Comparison of ENCODE assay signal across 9 mouse cellular contexts in the genomic region with DNA sequence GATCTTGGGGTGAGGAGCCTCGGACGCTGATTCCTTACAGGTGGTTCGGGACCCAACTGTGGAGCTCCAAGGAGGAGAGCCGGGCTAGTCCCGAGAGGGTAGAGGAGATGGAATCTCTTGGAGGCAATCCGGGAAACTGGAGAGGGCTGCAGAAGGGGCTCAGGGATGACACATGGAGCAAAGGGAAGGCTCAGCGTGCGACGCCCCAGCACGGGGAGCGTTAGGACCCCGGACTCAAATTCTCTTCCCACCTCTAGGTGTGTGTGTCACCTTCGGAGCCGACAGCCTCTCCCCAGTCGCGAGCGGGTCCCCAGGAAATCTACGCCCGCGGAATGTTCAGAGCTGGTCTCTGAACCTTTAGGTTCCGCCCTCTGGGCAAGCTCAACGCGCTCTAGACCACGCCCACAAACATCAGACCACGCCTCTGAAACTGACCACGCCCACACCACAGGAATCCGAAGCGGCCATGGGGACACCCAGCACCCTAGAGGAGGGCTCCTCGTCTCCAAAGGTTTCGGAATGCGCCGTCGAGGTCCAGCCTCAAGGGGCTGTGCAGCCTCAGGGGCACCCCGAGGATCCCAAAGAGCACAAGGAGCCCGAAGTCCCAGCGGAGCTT. TPM values are rescaled to one million over a fixed set of nuclear protein-coding genes. Genes with fewer than 3 reads are reported as not detected.
DNase-seq lines count a peak whose midpoint lies in the region; ATAC-seq lines count a peak whose summit lies in the region.
"Had no signal": no experiment of that assay in that cellular context is flagged by ENCODE, and none has a peak within 500 bp of the region (broad histone marks: within the 10 kb centered on the region; RNA-seq: fewer than 3 reads in every experiment).

No protein-coding gene starts in this region.

- peak; percentile 78 for ATAC-seq in CD4-positive, CD25-positive, alpha-beta regulatory T cell, adult 4 months
- peak; percentile 45 for ATAC-seq in forebrain, embryonic 14.5 days
- ATAC-seq in hematopoietic stem cell, adult 5-6 weeks (replicated peaks in 1 of 2; ENCODE audit: insufficient read depth in 1 of 2, low FRiP score in 2 of 2, low TSS enrichment in 1 of 2, low read depth in 1 of 2, poor library complexity in 2 of 2, severe bottlenecking in 2 of 2), result peak; percentile 77 to 80
- peak; percentile 90 for ATAC-seq in megakaryocyte-erythroid progenitor cell, adult 5-6 weeks (replicated peaks; ENCODE audit: low FRiP score, low TSS enrichment, poor library complexity, severe bottlenecking)

- H3K9me3 ChIP-seq in forebrain, embryonic 14.5 days (replicated peaks; ENCODE audit: control insufficient read depth, low read length), result no peaks in the 10 kb centered on the region

- H3K4me3 ChIP-seq in forebrain, embryonic 14.5 days (ENCODE audit: low read depth, low read length), result peak overlapping the region; percentile 29

- peak; percentile 73 to 83 for DNase-seq in adrenal gland, postnatal 4 days (ENCODE audit: low spot score in 2 of 2)
- peak; percentile 59 for DNase-seq in forebrain, embryonic 14.5 days (ENCODE audit: low spot score)
- DNase-seq in layer of hippocampus, postnatal 10 days (ENCODE audit: low spot score in 2 of 2), result peak; percentile 64 to 70
- peak; percentile 49 for DNase-seq in right cerebral cortex, postnatal 4 days
- DNase-seq in urinary bladder, postnatal 4 days (ENCODE audit: low spot score in 2 of 2), result peak; percentile 84 to 94

- no peak overlapping the region for H3K27ac ChIP-seq in forebrain, embryonic 14.5 days (ENCODE audit: low read depth, low read length)

- H3K36me3 ChIP-seq in forebrain, embryonic 14.5 days (ENCODE audit: control insufficient read depth, insufficient read depth, low read length), result no peaks in the 10 kb centered on the region

- H3K9ac ChIP-seq in forebrain, embryonic 14.5 days (ENCODE audit: low read length), result peak overlapping the region; percentile 35; the same call in 1 of the 2 replicates

- WGBS in forebrain, embryonic 14.5 days, result under 1% methylated on average over 36 of the region's 36 CpGs

- peaks cover 39% of the 10 kb centered on the region for H3K27me3 ChIP-seq in forebrain, embryonic 14.5 days (replicated peaks; ENCODE audit: control insufficient read depth, insufficient read depth, low read length)

- peak overlapping the region; percentile 48 for H3K4me2 ChIP-seq in forebrain, embryonic 14.5 days (ENCODE audit: low read length)

- H3K4me1 ChIP-seq in forebrain, embryonic 14.5 days (ENCODE audit: control insufficient read depth, insufficient read depth, low read length), result peaks cover 10% of the 10 kb centered on the region; the same call in 1 of the 2 replicates

RNA-seq across cellular contexts. Expression of a gene that starts 0.4 kb away (rescaled TPM):
- polyA plus RNA-seq in CD4-positive, CD25-positive, alpha-beta regulatory T cell, adult 4 months (2017; shearing (Covaris generic)), result under 1 TPM in 1 of 2 experiments, not detected in 1; 0.90 TPM
- 1 to 10 TPM; 6.5 to 6.9 TPM for total RNA-seq in adrenal gland, postnatal 4 days (2021)
- polyA plus RNA-seq in forebrain, embryonic 14.5 days (2014; fragmentation: Nextera tagmentation; extraction: Ambion mirVana), result not detected in 2 replicates
- total RNA-seq in hematopoietic stem cell, adult 5-6 weeks (2017), result 13.9 and 17.5 TPM in 2 replicates
- total RNA-seq in layer of hippocampus, postnatal 10 days (2021), result under 1 TPM; 0.37 to 0.60 TPM
- total RNA-seq in megakaryocyte-erythroid progenitor cell, adult 5-6 weeks (2014; fragmentation: Nextera tagmentation), result 2.6 and 2.8 TPM in 2 replicates
- total RNA-seq in megakaryocyte-erythroid progenitor cell, adult 5-6 weeks (2017), result 6.8 and 9.7 TPM in 2 replicates

RNA-seq across cellular contexts. Expression of a gene that starts 23.5 kb away (rescaled TPM):
- under 1 TPM in 1 of 2 experiments, not detected in 1; 0.31 TPM for polyA plus RNA-seq in CD4-positive, CD25-positive, alpha-beta regulatory T cell, adult 4 months (2017; shearing (Covaris generic))
- 1 to 10 TPM; 1.8 to 2.0 TPM for total RNA-seq in adrenal gland, postnatal 4 days (2021)
- polyA plus RNA-seq in forebrain, embryonic 14.5 days (2014; fragmentation: Nextera tagmentation; extraction: Ambion mirVana), result 3.3 and 6.6 TPM in 2 replicates
- total RNA-seq in hematopoietic stem cell, adult 5-6 weeks (2017), result not detected in 2 replicates
- 1 to 10 TPM; 8.2 to 8.7 TPM for total RNA-seq in layer of hippocampus, postnatal 10 days (2021)
- 0.37 TPM in 1 of 2 replicates, not detected in the other for total RNA-seq in megakaryocyte-erythroid progenitor cell, adult 5-6 weeks (2014; fragmentation: Nextera tagmentation)
- total RNA-seq in megakaryocyte-erythroid progenitor cell, adult 5-6 weeks (2017), result not detected in 2 replicates

RNA-seq across cellular contexts. Expression of a gene that starts 23.6 kb away (rescaled TPM):
- polyA plus RNA-seq in CD4-positive, CD25-positive, alpha-beta regulatory T cell, adult 4 months (2017; shearing (Covaris generic)), result 10 to 100 TPM; 13.8 to 19.6 TPM
- total RNA-seq in adrenal gland, postnatal 4 days (2021), result 10 to 100 TPM; 17.7 to 20.4 TPM
- polyA plus RNA-seq in forebrain, embryonic 14.5 days (2014; fragmentation: Nextera tagmentation; extraction: Ambion mirVana), result 22.6 and 23.2 TPM in 2 replicates
- total RNA-seq in hematopoietic stem cell, adult 5-6 weeks (2017), result 14.2 and 16.4 TPM in 2 replicates
- 1 to 10 TPM; 7.7 to 8.7 TPM for total RNA-seq in layer of hippocampus, postnatal 10 days (2021)
- total RNA-seq in megakaryocyte-erythroid progenitor cell, adult 5-6 weeks (2014; fragmentation: Nextera tagmentation), result 12.4 and 19.8 TPM in 2 replicates
- 8.3 and 11.4 TPM in 2 replicates for total RNA-seq in megakaryocyte-erythroid progenitor cell, adult 5-6 weeks (2017)

RNA-seq across cellular contexts. Expression of a gene that starts 25.4 kb away (rescaled TPM):
- not detected for polyA plus RNA-seq in CD4-positive, CD25-positive, alpha-beta regulatory T cell, adult 4 months (2017; shearing (Covaris generic))
- 1 to 10 TPM in 1 of 2 experiments, under 1 TPM in 1; 0.70 to 1.5 TPM for total RNA-seq in adrenal gland, postnatal 4 days (2021)
- 0.20 and 0.21 TPM in 2 replicates for polyA plus RNA-seq in forebrain, embryonic 14.5 days (2014; fragmentation: Nextera tagmentation; extraction: Ambion mirVana)
- total RNA-seq in hematopoietic stem cell, adult 5-6 weeks (2017), result not detected in 2 replicates
- total RNA-seq in layer of hippocampus, postnatal 10 days (2021), result under 1 TPM; 0.20 to 0.64 TPM
- not detected in 2 replicates for total RNA-seq in megakaryocyte-erythroid progenitor cell, adult 5-6 weeks (2014; fragmentation: Nextera tagmentation)
- not detected in 2 replicates for total RNA-seq in megakaryocyte-erythroid progenitor cell, adult 5-6 weeks (2017)
- polyA plus RNA-seq: frontal cortex, adult 2 months had no signal
